Mouse (Mus musculus) heart, postnatal 10 days (tissue): ENCODE measurements at regions not wholly inside any gene's neighbourhood (a gene's known extent, or its start where the extent isn't known, plus 50 kb on each side); places are given as distances from the start of the nearest gene placed in this dataset.
A peak's percentile ranks its signal among the peaks of the same experiment; 100 is the strongest.

Experiments
- DNase-seq, 2 experiments: peaks; one replicate each; pipeline ENCODE4 v3.0.0; 2021
- intact Hi-C: fragments of 180-260 bp; cut with DNase I; formaldehyde crosslinking; loops from one replicate; pipeline ENCODE4 v1.15.1; 2025

- intact Hi-C loops, result no loop called here
- no peak for DNase-seq
Observed at GRCm38 (mm10) chr3:52567606-52568372, 299.7 kb downstream of the Foxo1 start.

DNA sequence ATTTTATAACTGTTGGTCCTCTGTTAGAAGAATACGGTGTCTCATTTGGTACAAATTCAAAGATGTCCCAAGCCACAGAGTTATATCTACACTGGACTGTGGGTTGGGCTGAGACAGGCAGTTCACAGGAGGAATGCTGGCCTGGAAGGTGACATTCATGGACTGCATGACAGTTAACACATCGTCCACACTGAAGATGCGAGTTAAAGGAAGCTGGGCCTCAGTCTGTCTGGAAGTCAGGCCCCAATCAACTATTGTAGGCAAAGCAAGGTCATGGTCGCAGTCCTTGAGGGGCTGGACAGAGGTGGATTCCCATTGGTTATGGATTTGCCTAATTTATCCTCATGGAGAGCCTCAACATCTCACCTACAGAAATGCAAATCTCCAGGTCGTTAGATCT is 295.5 kb downstream of the Foxo1 start:
- intact Hi-C loops, result no loop called here
- DNase-seq, result no peak

- intact Hi-C loops, result no loop called here
Observed at GRCm38 (mm10) chr3:52562816-52563215, 294.7 kb downstream of the Foxo1 start.

DNA sequence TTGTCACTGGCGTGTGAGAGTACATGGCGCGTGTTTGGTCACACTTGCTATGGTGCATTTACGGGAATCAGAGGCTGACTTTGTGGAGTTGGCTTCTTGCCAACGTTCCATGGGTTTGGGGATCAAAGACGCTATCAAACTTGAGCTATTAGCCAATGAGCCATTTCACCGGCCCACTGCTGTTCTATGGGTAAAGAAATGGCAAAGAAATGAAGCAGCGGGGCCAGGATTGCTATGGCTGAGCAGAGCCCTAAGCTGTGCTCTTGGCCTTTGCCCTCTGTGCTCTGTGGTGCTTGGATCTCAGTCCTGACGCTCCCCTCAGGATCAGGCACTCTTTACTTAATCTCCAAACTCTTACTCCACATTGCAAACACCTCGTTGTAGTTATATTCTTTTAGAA is 291.3 kb downstream of the Foxo1 start:
- DNase-seq, result no peak
- intact Hi-C loops, result no loop called here

More at GRCm38 (mm10) chr3:52562816-52563215, 294.7 kb downstream of the Foxo1 start:
- no peak for DNase-seq

- DNase-seq, result no peak
- intact Hi-C loops, result no loop called here
Observed at GRCm38 (mm10) chr3:52558765-52559164, 290.6 kb downstream of the Foxo1 start.

- intact Hi-C loops, result no loop called here
Observed at GRCm38 (mm10) chr3:52557296-52557695, 289.2 kb downstream of the Foxo1 start.

GRCm38 (mm10) chr3:52555038-52555437 is 286.9 kb downstream of the Foxo1 start:
- peak in 1 of 2 experiments; percentile 14 for DNase-seq

More at GRCm38 (mm10) chr3:52557296-52557695, 289.2 kb downstream of the Foxo1 start:
- DNase-seq, result no peak

DNA sequence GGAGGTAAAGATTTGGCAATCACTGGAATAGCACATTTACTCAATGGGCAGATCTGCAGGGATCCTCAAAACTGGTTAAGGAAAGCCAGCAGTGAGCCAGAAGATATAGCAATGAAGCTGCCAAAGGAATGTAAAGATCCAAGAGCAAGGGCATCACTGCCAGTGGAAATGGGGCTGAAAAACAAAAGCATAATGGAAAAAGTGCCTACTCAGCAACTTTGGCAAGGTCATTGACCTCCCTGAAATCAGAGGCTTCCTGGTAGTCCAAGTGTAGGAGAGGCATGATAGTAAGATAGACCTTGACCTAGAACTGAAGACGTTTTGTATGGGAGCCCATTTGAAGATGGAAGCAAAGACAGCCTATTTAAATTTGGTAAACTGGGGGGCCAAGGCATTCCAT is 286.4 kb downstream of the Foxo1 start:
- no peak for DNase-seq
- intact Hi-C loops, result loop anchor here (5.0 kb wide), 1 partner anchor 602 kb away; no protein-coding TSS in a partner anchor

More at GRCm38 (mm10) chr3:52555038-52555437, 286.9 kb downstream of the Foxo1 start:
- intact Hi-C loops, result no loop called here

DNA sequence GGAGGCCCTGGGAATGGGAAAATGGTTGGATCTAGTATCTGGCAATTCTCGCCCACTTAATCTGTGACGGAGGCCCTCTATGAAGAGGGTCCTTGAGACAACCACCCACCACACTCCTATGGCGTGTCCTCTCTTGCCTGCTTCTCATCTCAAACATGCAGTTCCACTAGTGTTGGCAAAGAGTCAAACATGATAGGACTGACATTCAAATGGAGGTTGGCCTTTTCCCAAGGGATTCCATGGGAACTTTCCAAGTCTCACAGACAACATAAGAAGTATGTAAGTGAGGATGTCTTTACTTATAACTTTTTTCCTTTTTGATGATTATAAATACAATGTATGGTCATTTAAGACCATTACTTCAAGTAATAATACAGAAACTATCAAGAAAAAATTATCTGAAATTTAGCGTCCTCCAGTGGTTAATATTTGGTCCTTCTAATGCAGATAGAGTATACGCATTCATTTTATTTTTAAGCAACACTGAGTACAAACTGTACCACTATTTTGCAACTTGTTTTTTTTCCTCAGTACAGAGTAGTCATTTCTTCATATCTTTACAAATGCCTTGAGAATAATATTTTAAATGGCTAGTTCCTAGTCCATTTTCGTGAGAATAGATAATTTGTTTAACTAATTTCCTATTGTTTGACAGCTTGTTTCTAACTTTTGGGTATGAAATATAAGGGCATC is 280.2 kb downstream of the Foxo1 start:
- intact Hi-C loops, result no loop called here
- peak; percentile 44 to 49 for DNase-seq

- no peak for DNase-seq
Observed at GRCm38 (mm10) chr3:52546035-52546434, 277.9 kb downstream of the Foxo1 start.

GRCm38 (mm10) chr3:52543006-52543405 is 274.9 kb downstream of the Foxo1 start:
- DNase-seq, result no peak
- intact Hi-C loops, result no loop called here

More at GRCm38 (mm10) chr3:52546035-52546434, 277.9 kb downstream of the Foxo1 start:
- intact Hi-C loops, result no loop called here

GRCm38 (mm10) chr3:52540862-52541380 is 272.8 kb downstream of the Foxo1 start:
- intact Hi-C loops, result no loop called here
- no peak for DNase-seq

- no peak for DNase-seq
- intact Hi-C loops, result no loop called here
Observed at GRCm38 (mm10) chr3:52539813-52540378, 271.8 kb downstream of the Foxo1 start.

DNA sequence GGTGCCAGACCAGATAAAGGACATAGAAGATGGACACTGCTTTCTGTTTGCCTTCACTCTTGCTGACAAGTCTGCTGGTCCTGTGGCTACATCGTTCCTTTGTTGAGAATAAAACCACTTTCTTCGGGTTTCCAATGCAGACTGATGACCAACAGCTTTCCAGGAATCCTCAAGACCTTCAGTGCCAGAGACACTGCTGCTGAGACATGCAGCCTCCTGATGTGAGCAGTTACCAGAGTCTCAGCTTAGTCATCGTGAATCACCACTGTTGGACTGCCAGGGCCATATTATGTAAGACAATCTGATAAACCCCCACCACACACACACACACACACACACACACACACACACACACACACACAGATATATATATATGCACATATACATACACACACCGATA is 270.2 kb downstream of the Foxo1 start:
- no peak for DNase-seq
- intact Hi-C loops, result no loop called here

DNA sequence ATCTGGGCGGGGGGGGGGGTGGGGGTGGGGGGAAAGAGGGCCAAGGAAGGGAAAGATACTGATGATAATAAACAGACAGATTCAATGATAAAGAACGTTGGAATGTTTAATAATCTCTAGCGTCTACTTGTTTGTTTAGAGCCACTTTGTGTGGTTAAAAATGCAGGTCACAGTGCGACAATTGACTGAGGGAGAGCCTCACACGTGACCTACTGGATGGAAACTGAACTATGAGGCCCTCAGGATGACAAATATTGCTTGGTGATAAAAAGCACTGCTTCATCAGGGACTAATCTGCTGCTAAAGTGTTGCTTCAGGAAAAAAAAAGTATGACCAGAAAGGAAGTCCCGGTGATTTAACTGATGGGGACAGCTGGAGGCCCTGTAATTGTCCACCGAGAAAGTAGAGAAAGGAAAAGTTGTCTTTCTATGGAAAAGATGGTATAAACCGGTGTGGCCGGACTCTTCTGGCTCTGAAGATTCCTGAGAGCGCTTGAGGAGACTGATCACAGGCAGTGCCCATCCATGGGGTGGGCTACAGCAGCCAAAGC is 269.3 kb downstream of the Foxo1 start:
- intact Hi-C loops, result no loop called here
- no peak for DNase-seq

DNA sequence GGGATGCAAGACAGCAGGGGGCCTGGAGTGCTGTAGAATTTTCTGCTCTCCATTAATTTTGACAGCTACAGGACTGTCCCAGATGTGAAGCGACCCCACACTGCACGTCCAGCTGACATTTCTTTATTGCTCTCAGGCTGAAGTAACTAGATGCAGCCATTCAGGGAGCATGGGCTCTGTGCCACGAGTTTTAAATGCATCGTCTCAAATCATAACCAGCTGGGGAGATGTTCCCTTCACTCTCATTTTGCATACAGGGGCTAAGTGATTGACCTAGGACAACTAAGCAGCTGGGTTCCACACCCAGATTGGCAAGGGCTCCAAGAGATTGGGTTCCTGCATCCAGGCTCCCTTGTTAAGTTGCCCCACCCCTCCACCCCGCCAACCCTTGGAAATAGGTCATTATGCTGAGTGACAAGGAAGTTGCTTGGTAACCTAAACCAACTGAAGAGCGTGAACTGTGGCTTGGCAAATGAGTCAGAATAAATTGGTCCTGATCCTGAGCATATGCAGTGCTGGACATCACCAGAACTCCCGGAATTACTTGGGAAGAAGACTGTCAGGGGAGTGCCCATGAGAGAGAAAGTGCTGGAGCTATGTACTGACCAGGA is 267.4 kb downstream of the Foxo1 start:
- DNase-seq, result no peak
- intact Hi-C loops, result no loop called here

- no peak for DNase-seq
- intact Hi-C loops, result no loop called here
Observed at GRCm38 (mm10) chr3:52534118-52534517, 266.0 kb downstream of the Foxo1 start.

DNA sequence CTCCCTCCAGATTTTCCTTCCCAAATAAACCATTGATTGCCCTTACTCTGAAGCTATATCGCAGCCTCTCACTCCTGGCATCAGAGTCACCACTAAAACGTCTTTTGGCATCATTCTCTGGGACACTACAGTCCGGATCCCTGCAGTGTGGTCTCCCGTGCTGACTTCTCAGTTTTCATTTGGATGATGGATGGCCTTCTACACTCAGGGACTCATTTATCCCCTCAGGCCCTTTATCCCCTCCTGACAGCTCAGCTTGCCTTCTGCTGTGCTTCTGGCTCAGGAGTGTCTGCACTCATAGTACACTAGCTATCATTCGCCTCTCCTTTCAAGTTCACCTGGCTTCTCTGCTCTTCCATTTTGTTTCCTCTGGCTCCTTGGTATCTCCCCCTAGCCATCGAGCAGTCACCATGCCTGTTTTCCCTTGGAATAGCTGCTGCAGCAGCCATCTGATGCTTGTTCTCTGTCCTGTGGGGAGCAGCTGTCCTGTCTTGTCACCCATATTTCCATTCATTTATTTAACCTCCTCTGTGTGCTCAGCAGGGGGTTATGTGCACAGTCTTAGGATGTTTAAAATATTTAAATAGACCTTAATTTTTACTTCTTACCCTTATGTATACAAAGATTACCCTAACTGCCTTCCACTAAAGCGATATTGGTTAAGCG is 263.7 kb downstream of the Foxo1 start:
- intact Hi-C loops, result no loop called here
- DNase-seq, result no peak

DNA sequence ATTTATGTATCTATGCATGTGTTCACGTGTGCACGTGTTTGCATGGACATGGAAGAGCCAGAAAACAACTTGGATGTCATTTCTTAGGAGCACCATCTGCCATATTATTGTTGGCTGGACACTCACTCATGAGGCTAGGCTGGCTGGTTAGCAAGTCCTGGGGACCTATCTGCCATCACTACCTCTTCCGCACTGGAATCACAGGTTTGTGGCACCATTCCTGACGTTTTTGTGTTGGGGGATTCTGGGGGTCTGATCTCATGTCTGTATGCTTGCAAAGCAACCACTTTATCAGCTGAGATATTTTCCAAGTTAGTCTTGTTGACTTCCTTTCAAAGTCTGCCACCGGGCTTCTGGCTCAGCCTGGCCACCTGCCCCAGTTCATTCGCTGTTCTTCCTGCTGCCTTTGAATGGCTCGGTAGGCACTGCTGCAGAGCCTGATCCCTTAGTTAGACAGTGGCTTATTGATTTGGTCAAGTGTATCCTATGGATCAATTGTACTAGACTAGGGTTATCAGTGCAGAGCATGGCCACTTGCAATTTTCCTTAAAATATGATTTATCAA is 262.4 kb downstream of the Foxo1 start:
- intact Hi-C loops, result no loop called here
- DNase-seq, result no peak

GRCm38 (mm10) chr3:52529136-52529535 is 261.0 kb downstream of the Foxo1 start:
- intact Hi-C loops, result no loop called here
- peak in 1 of 2 experiments; percentile 12 for DNase-seq
